Mouse (Mus musculus) ES-Bruce4 (cell line): ENCODE results near the gene Peak1. TPM values are rescaled to one million over a fixed set of nuclear protein-coding genes. Genes with fewer than 3 reads are reported as not detected.

Experiments used
- H3K27ac ChIP-seq: 2 replicates; pipeline ENCODE4 v1.5.1; 2012; ENCODE audit warnings: low read length, inconsistent platforms; ENCODE audit not compliant: insufficient read depth
- H3K27me3 ChIP-seq: 2 replicates; pipeline ENCODE4 v1.6.1; 2012; ENCODE audit warnings: mild to moderate bottlenecking, low read length, inconsistent platforms; ENCODE audit not compliant: control insufficient read depth, poor library complexity, insufficient read depth, severe bottlenecking
- H3K36me3 ChIP-seq: 2 replicates; pipeline ENCODE4 v1.6.1; 2012; ENCODE audit warnings: inconsistent platforms, mild to moderate bottlenecking, low read length, moderate library complexity; ENCODE audit not compliant: control insufficient read depth, poor library complexity, insufficient read depth, severe bottlenecking
- H3K4me1 ChIP-seq: one replicate; pipeline ENCODE4 v1.8.1; 2011; ENCODE audit warnings: low read length; ENCODE audit not compliant: control insufficient read depth, insufficient read depth
- H3K4me3 ChIP-seq: 2 replicates; pipeline ENCODE4 v1.5.1; 2011; ENCODE audit warnings: low read depth, mild to moderate bottlenecking, low read length
- H3K9ac ChIP-seq: 2 replicates; pipeline ENCODE4 v1.6.1; 2012; ENCODE audit warnings: low read depth, mild to moderate bottlenecking, inconsistent platforms; ENCODE audit not compliant: poor library complexity, severe bottlenecking
- H3K9me3 ChIP-seq: replicated peaks from 2 replicates; pipeline ENCODE4 v1.6.1; 2012; ENCODE audit warnings: mild to moderate bottlenecking, low read length, inconsistent platforms; ENCODE audit not compliant: control insufficient read depth, poor library complexity, insufficient read depth, severe bottlenecking
- CTCF ChIP-seq: IDR thresholded peaks from one replicate; pipeline ENCODE4 v1.8.1; 2011; ENCODE audit warnings: low read depth, low read length
- EP300 ChIP-seq: IDR thresholded peaks from 2 replicates; pipeline ENCODE4 v1.6.1; 2011; ENCODE audit warnings: low read depth, low read length; ENCODE audit not compliant: insufficient read depth
- POLR2A ChIP-seq: IDR thresholded peaks from one replicate; pipeline ENCODE4 v1.8.1; 2011; ENCODE audit warnings: low read length; ENCODE audit not compliant: insufficient read depth
- polyA plus RNA-seq: library from polyadenylated mRNA; stranded (reverse); fragments of >200 nt; gene quantifications from 2 replicates; pipeline ENCODE4 v1.2.4, GENCODE M21; 2011; ENCODE audit warnings: low read depth; ENCODE audit not compliant: missing spikeins, insufficient read depth, insufficient read length

Peak1 gene
- polyA plus RNA-seq, 1 experiment: 26.3 TPM

GRCm38 (mm10) chr9:56417415-56417947 lies 386 bp downstream of the Peak1 start:
- TF ChIP-seq CTCF: peak; percentile 41
- no peak for TF ChIP-seq EP300
- peak overlapping the region; percentile 76 for H3K4me3 ChIP-seq
- H3K9ac ChIP-seq: peak overlapping the region; percentile 62
- H3K36me3 ChIP-seq: no peaks in the 10 kb centered on the region
- H3K27ac ChIP-seq: peak overlapping the region; percentile 23
- no peaks in the 10 kb centered on the region for H3K27me3 ChIP-seq
- H3K4me1 ChIP-seq: peaks cover under 1% of the 10 kb centered on the region
- no peaks in the 10 kb centered on the region for H3K9me3 ChIP-seq

GRCm38 (mm10) chr9:56415935-56416607 lies 1.8 kb downstream of the Peak1 start:
- Histone ChIP-seq H3K4me1 (no peaks in the 10 kb centered on the region), H3K36me3 (no peaks in the 10 kb centered on the region), H3K27ac (no peak overlapping the region), H3K9ac (no peak overlapping the region), H3K9me3 (no peaks in the 10 kb centered on the region), H3K27me3 (no peaks in the 10 kb centered on the region), H3K4me3 (no peak overlapping the region)
- TF ChIP-seq POLR2A (no peak), CTCF (no peak), EP300 (no peak)

GRCm38 (mm10) chr9:56415393-56415792 lies 2.5 kb downstream of the Peak1 start:
- no peak overlapping the region for H3K27ac ChIP-seq
- no peaks in the 10 kb centered on the region for H3K27me3 ChIP-seq
- H3K4me1 ChIP-seq: no peaks in the 10 kb centered on the region

GRCm38 (mm10) chr9:56414322-56414721 lies 3.5 kb downstream of the Peak1 start:
- Histone ChIP-seq H3K4me1 (no peaks in the 10 kb centered on the region), H3K27ac (no peak overlapping the region), H3K4me3 (no peak overlapping the region), H3K36me3 (no peaks in the 10 kb centered on the region), H3K9me3 (no peaks in the 10 kb centered on the region), H3K27me3 (no peaks in the 10 kb centered on the region), H3K9ac (no peak overlapping the region)
- TF ChIP-seq POLR2A (no peak), CTCF (peak; percentile 21), EP300 (no peak)

More at GRCm38 (mm10) chr9:56415393-56415792, 2.5 kb downstream of the Peak1 start:
- Histone ChIP-seq H3K4me3 (no peak overlapping the region), H3K9me3 (no peaks in the 10 kb centered on the region), H3K36me3 (no peaks in the 10 kb centered on the region), H3K9ac (no peak overlapping the region)
- TF ChIP-seq EP300 (no peak), POLR2A (no peak), CTCF (no peak)

GRCm38 (mm10) chr9:56412716-56413115 lies 5.2 kb downstream of the Peak1 start:
- Histone ChIP-seq H3K36me3 (no peaks in the 10 kb centered on the region), H3K27me3 (no peaks in the 10 kb centered on the region), H3K4me1 (no peaks in the 10 kb centered on the region), H3K9ac (no peak overlapping the region), H3K4me3 (no peak overlapping the region), H3K9me3 (no peaks in the 10 kb centered on the region), H3K27ac (no peak overlapping the region)
- TF ChIP-seq EP300: no peak
- TF ChIP-seq CTCF: no peak
- no peak for TF ChIP-seq POLR2A

GRCm38 (mm10) chr9:56409928-56410327 lies 7.9 kb downstream of the Peak1 start:
- TF ChIP-seq CTCF (no peak), POLR2A (no peak), EP300 (no peak)
- no peak overlapping the region for H3K27ac ChIP-seq
- H3K36me3 ChIP-seq: no peaks in the 10 kb centered on the region
- no peaks in the 10 kb centered on the region for H3K27me3 ChIP-seq
- no peaks in the 10 kb centered on the region for H3K4me1 ChIP-seq
- H3K9ac ChIP-seq: no peak overlapping the region
- no peaks in the 10 kb centered on the region for H3K9me3 ChIP-seq
- H3K4me3 ChIP-seq: no peak overlapping the region
